Mouse (Mus musculus) bone marrow, adult 2 months (tissue): ENCODE data around the gene Pnn. TPM values are rescaled to one million over a fixed set of nuclear protein-coding genes. Genes with fewer than 3 reads are reported as not detected.
"Not testable (repeated sequence)": the region's sequence is repeated elsewhere in the genome, so short reads cannot be mapped to it uniquely, and the experiment has no call there.

Source experiments
- H3K27ac ChIP-seq: fragments of 200-500 bp; 2 replicates; pipeline ENCODE4 v1.5.1; 2012; ENCODE audit warnings: low read depth, mild to moderate bottlenecking, control low read depth, inconsistent platforms, low read length; ENCODE audit not compliant: control insufficient read depth, poor library complexity, insufficient read depth
- H3K4me1 ChIP-seq: fragments of 200-500 bp; 2 replicates; pipeline ENCODE4 v1.6.1; 2011; ENCODE audit warnings: low read length; ENCODE audit not compliant: control insufficient read depth, insufficient read depth
- H3K4me3 ChIP-seq: fragments of 200-500 bp; replicated peaks from 2 replicates; pipeline ENCODE3; 2011; ENCODE audit warnings: mild to moderate bottlenecking, low read depth, low read length, control low read depth; ENCODE audit not compliant: control insufficient read depth
- CTCF ChIP-seq: fragments of 200-500 bp; IDR thresholded peaks from 2 replicates; pipeline ENCODE4 v1.5.1; 2011; ENCODE audit warnings: low read length, control low read depth; ENCODE audit not compliant: control insufficient read depth, insufficient read depth
- POLR2A ChIP-seq: fragments of 200-500 bp; IDR thresholded peaks from 2 replicates; pipeline ENCODE4 v1.6.1; 2011; ENCODE audit warnings: low read depth, mild to moderate bottlenecking, control low read depth, low read length, borderline replicate concordance; ENCODE audit not compliant: control insufficient read depth
- WGBS: fragments of 180-500 bp; shearing (Covaris S2); methylation state at CpG from one replicate; pipeline ENCODE4 v1.1.7; 2018; 5-methylcytosine and 5-hydroxymethylcytosine counted together
- polyA plus RNA-seq: library from polyadenylated mRNA; stranded (reverse); fragments of >200 nt; gene quantifications from 2 replicates; pipeline ENCODE4 v1.2.4, GENCODE M21; 2011; ENCODE audit warnings: low replicate concordance; ENCODE audit not compliant: missing spikeins, insufficient read depth, insufficient read length

The Pnn gene
- polyA plus RNA-seq, 1 experiment = 87.0 TPM

- Histone ChIP-seq H3K4me1 (no peaks in the 10 kb centered on the region; the same call in none of the 2 replicates), H3K27ac (no peak overlapping the region), H3K4me3 (no peak overlapping the region)
- TF ChIP-seq POLR2A = no peak
- no peak for TF ChIP-seq CTCF
- WGBS = 70% methylated on average over 5 of the region's 5 CpGs
Observed at GRCm38 (mm10) chr12:59053166-59053565, 13.5 kb upstream of the Pnn start.

- Histone ChIP-seq H3K4me1 (no peaks in the 10 kb centered on the region; the same call in none of the 2 replicates), H3K4me3 (no peak overlapping the region), H3K27ac (no peak overlapping the region)
- TF ChIP-seq CTCF = no peak
- no peak for TF ChIP-seq POLR2A
Observed at GRCm38 (mm10) chr12:59053976-59054375, 12.7 kb upstream of the Pnn start.

- H3K4me3 ChIP-seq = no peak overlapping the region
- H3K27ac ChIP-seq = no peak overlapping the region
- 55% methylated on average over 4 of the region's 4 CpGs for WGBS
- no peaks in the 10 kb centered on the region; the same call in none of the 2 replicates for H3K4me1 ChIP-seq
- TF ChIP-seq CTCF = no peak
- no peak for TF ChIP-seq POLR2A
Observed at GRCm38 (mm10) chr12:59055196-59055850, 11.4 kb upstream of the Pnn start.

GRCm38 (mm10) chr12:59056222-59056621 lies 10.5 kb upstream of the Pnn start:
- no peaks in the 10 kb centered on the region; the same call in none of the 2 replicates for H3K4me1 ChIP-seq
- 88% methylated on average over 11 of the region's 11 CpGs for WGBS
- TF ChIP-seq CTCF = no peak
- TF ChIP-seq POLR2A = no peak

GRCm38 (mm10) chr12:59058242-59058641 lies 8.4 kb upstream of the Pnn start:
- H3K4me3 ChIP-seq, H3K4me1 ChIP-seq, H3K27ac ChIP-seq: not testable (repeated sequence)
- WGBS = 75% methylated on average over 5 of the region's 5 CpGs

More at GRCm38 (mm10) chr12:59056222-59056621, 10.5 kb upstream of the Pnn start:
- H3K4me3 ChIP-seq = no peak overlapping the region
- no peak overlapping the region for H3K27ac ChIP-seq

DNA sequence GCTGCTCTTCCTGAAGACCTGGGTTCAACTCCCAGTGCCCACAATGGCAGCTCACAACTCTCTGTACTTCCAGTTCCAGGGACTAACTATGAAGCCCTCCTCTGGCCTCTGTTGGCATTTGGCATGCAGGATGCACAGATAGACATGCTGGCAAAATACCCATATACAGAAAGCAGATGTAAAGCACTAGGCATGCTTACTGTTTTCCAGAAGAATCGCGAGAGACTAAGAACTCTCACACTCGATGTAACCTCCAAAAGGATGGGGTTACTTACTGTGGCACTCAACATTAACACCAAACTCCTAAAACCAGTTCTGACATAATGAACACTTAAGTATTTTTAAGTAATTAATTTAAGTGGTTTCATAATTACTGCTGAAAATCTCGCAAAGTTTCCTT lies 6.4 kb upstream of the Pnn start:
- no peak overlapping the region for H3K27ac ChIP-seq
- TF ChIP-seq CTCF = no peak
- TF ChIP-seq POLR2A = no peak
- no peaks in the 10 kb centered on the region; the same call in none of the 2 replicates for H3K4me1 ChIP-seq
- H3K4me3 ChIP-seq = peak overlapping the region; percentile 89
- WGBS = 40% methylated on average over 4 of the region's 4 CpGs

- under 1% methylated on average over 49 of the region's 49 CpGs for WGBS
- Histone ChIP-seq H3K4me1 (no peaks in the 10 kb centered on the region; the same call in none of the 2 replicates), H3K4me3 (peak within 1 kb of the TSS; percentile 89), H3K27ac (peak within 1 kb of the TSS; percentile 94)
- TF ChIP-seq CTCF = peak; percentile 17; the same call in 1 of the 2 replicates
- peak; percentile 76; the same call in 1 of the 2 replicates for TF ChIP-seq POLR2A
Observed at GRCm38 (mm10) chr12:59060993-59061595, 5.6 kb upstream of the Pnn start, which contains the start of gene Trappc6b. Gene Trappc6b, minus strand, starts transcription at chr12:59061472.

GRCm38 (mm10) chr12:59064837-59065236 lies 1.8 kb upstream of the Pnn start:
- TF ChIP-seq POLR2A (no peak), CTCF (no peak)
- Histone ChIP-seq H3K4me3 (no peak overlapping the region), H3K27ac (no peak overlapping the region), H3K4me1 (no peaks in the 10 kb centered on the region)
- WGBS = 89% methylated on average over 8 of the region's 8 CpGs
